Mouse (Mus musculus) kidney, postnatal 0 days (tissue): ENCODE measurements at regions not wholly inside any gene's neighbourhood (a gene's known extent, or its start where the extent isn't known, plus 50 kb on each side); places are given as distances from the start of the nearest gene placed in this dataset.
A peak's percentile ranks its signal among the peaks of the same experiment; 100 is the strongest.
"Not testable (repeated sequence)": the region's sequence is repeated elsewhere in the genome, so short reads cannot be mapped to it uniquely, and the experiment has no call there.

Experiments used
- ATAC-seq: fragments of 200-750 bp; cut with Nextera tagmentation; replicated peaks from 2 replicates; pipeline ENCODE4 v1.8.0; 2017; ENCODE audit warnings: low read depth, moderate number of reproducible peaks, moderate TSS enrichment, moderate library complexity; ENCODE audit not compliant: low FRiP score
- DNase-seq: peaks from one replicate; pipeline ENCODE4 v3.0.0-alpha.2; 2016; ENCODE audit warnings: low spot score
- H3K27ac ChIP-seq: fragments of 300-500 bp; sonication (generic); 2 replicates; pipeline ENCODE4 v1.5.1; 2014; ENCODE audit warnings: mild to moderate bottlenecking
- H3K27me3 ChIP-seq: fragments of 300-500 bp; sonication (generic); 2 replicates; pipeline ENCODE4 v1.6.1; 2014; ENCODE audit warnings: low read length, mixed read lengths; ENCODE audit not compliant: insufficient read depth
- H3K36me3 ChIP-seq: fragments of 300-500 bp; sonication (generic); 2 replicates; pipeline ENCODE4 v1.6.1; 2014; ENCODE audit warnings: low read length, mixed read lengths; ENCODE audit not compliant: insufficient read depth
- H3K4me1 ChIP-seq: fragments of 300-500 bp; sonication (generic); replicated peaks from 2 replicates; pipeline ENCODE4 v1.6.1; 2014; ENCODE audit warnings: antibody characterized with exemption, low read length, mixed read lengths; ENCODE audit not compliant: insufficient read depth
- H3K4me2 ChIP-seq: fragments of 300-500 bp; sonication (generic); 2 replicates; pipeline ENCODE4 v1.6.1; 2014; ENCODE audit warnings: mild to moderate bottlenecking, low read length, moderate library complexity, mixed read lengths
- H3K4me3 ChIP-seq: fragments of 300-500 bp; sonication (generic); replicated peaks from 2 replicates; pipeline ENCODE4 v1.5.1; 2014; ENCODE audit warnings: low read depth, low read length
- H3K9ac ChIP-seq: fragments of 300-500 bp; sonication (generic); 2 replicates; pipeline ENCODE4 v1.6.1; 2014; ENCODE audit warnings: low read depth, low read length
- H3K9me3 ChIP-seq: fragments of 300-500 bp; sonication (generic); replicated peaks from 2 replicates; pipeline ENCODE4 v1.6.1; 2016; ENCODE audit warnings: low read length, inconsistent platforms, mixed read lengths
- CTCF ChIP-seq: IDR thresholded peaks from 2 replicates; pipeline ENCODE4 v1.5.1; 2016; ENCODE audit warnings: antibody characterized with exemption, low read depth, mild to moderate bottlenecking, moderate library complexity
- WGBS: fragments of 180-500 bp; shearing (Covaris S2); extraction: QIAGEN DNeasy Blood & Tissue Kit; methylation state at CpG from one replicate; pipeline ENCODE4 v1.1.7; 2014; 5-methylcytosine and 5-hydroxymethylcytosine counted together

- WGBS, result 85% methylated on average over 11 of the region's 11 CpGs
These were observed 66.4 kb upstream of the Fzd7 start for GRCm38 (mm10) chr1:59415733-59416312.

GRCm38 (mm10) chr1:59417317-59417716, 64.9 kb upstream of the Fzd7 start:
- DNase-seq (no peak), ATAC-seq (no peak)
- peaks cover 3% of the 10 kb centered on the region; the same call in 1 of the 2 replicates for H3K4me1 ChIP-seq
- H3K9me3 ChIP-seq, result no peaks in the 10 kb centered on the region
- H3K27me3 ChIP-seq, result no peaks in the 10 kb centered on the region
- H3K27ac ChIP-seq, result no peak overlapping the region
- WGBS, result 16% methylated on average over 1 of the region's 1 CpGs
- H3K36me3 ChIP-seq, result no peaks in the 10 kb centered on the region
- no peak overlapping the region for H3K4me2 ChIP-seq
- TF ChIP-seq CTCF, result no peak
- no peak overlapping the region for H3K9ac ChIP-seq
- H3K4me3 ChIP-seq, result no peak overlapping the region

More at GRCm38 (mm10) chr1:59415733-59416312, 66.4 kb upstream of the Fzd7 start:
- no peaks in the 10 kb centered on the region for H3K9me3 ChIP-seq
- H3K4me2 ChIP-seq, result no peak overlapping the region
- no peak overlapping the region for H3K9ac ChIP-seq
- no peak for ATAC-seq
- no peaks in the 10 kb centered on the region for H3K36me3 ChIP-seq
- H3K4me3 ChIP-seq, result no peak overlapping the region
- no peak overlapping the region for H3K27ac ChIP-seq
- DNase-seq, result no peak
- H3K27me3 ChIP-seq, result no peaks in the 10 kb centered on the region
- no peaks in the 10 kb centered on the region for H3K4me1 ChIP-seq
- TF ChIP-seq CTCF, result no peak

GRCm38 (mm10) chr1:59417962-59418361, 64.3 kb upstream of the Fzd7 start:
- Histone ChIP-seq H3K27me3 (no peaks in the 10 kb centered on the region), H3K9me3 (no peaks in the 10 kb centered on the region), H3K9ac (no peak overlapping the region), H3K36me3 (no peaks in the 10 kb centered on the region), H3K4me2 (no peak overlapping the region), H3K4me3 (no peak overlapping the region), H3K27ac (no peak overlapping the region), H3K4me1 (peaks cover 8% of the 10 kb centered on the region; the same call in 1 of the 2 replicates)
- WGBS, result 68% methylated on average over 3 of the region's 3 CpGs
- ATAC-seq, result no peak
- no peak for DNase-seq
- TF ChIP-seq CTCF, result no peak

GRCm38 (mm10) chr1:59418748-59419147, 63.5 kb upstream of the Fzd7 start:
- no peak overlapping the region for H3K4me3 ChIP-seq
- WGBS, result 91% methylated on average over 9 of the region's 9 CpGs

GRCm38 (mm10) chr1:59422981-59423941, 59.0 kb upstream of the Fzd7 start:
- Histone ChIP-seq H3K27me3 (no peaks in the 10 kb centered on the region), H3K4me3 (no peak overlapping the region), H3K4me1 (peaks cover 17% of the 10 kb centered on the region), H3K27ac (no peak overlapping the region), H3K9me3 (no peaks in the 10 kb centered on the region), H3K9ac (no peak overlapping the region), H3K4me2 (no peak overlapping the region), H3K36me3 (no peaks in the 10 kb centered on the region)
- DNase-seq (peak; percentile 51), ATAC-seq (peak; percentile 55; the same call in 1 of the 2 replicates)
- 20% methylated on average over 19 of the region's 19 CpGs for WGBS
- TF ChIP-seq CTCF, result no peak

More at GRCm38 (mm10) chr1:59418748-59419147, 63.5 kb upstream of the Fzd7 start:
- H3K4me2 ChIP-seq, result no peak overlapping the region
- no peaks in the 10 kb centered on the region for H3K27me3 ChIP-seq
- TF ChIP-seq CTCF, result no peak
- no peak overlapping the region for H3K27ac ChIP-seq
- DNase-seq, result no peak
- no peak for ATAC-seq
- peaks cover 16% of the 10 kb centered on the region for H3K4me1 ChIP-seq
- no peaks in the 10 kb centered on the region for H3K36me3 ChIP-seq
- H3K9ac ChIP-seq, result no peak overlapping the region
- H3K9me3 ChIP-seq, result no peaks in the 10 kb centered on the region

- peaks cover 17% of the 10 kb centered on the region for H3K4me1 ChIP-seq
- not testable (repeated sequence) for ATAC-seq, H3K4me3 ChIP-seq, H3K9ac ChIP-seq, H3K36me3 ChIP-seq, H3K27me3 ChIP-seq, H3K4me2 ChIP-seq, H3K9me3 ChIP-seq, DNase-seq, H3K27ac ChIP-seq
- WGBS, result 94% methylated on average over 1 of the region's 1 CpGs
These were observed 56.5 kb upstream of the Fzd7 start for GRCm38 (mm10) chr1:59425771-59426170.
